Mouse (Mus musculus): Measurements from ENCODE around the gene Pdrg1. TPM values are rescaled to one million over a fixed set of nuclear protein-coding genes. Genes with fewer than 3 reads are reported as not detected.
A peak's percentile ranks its signal among the peaks of the same experiment; 100 is the strongest.

Pdrg1 gene
- polyA plus RNA-seq, 1 experiment from 2014 or later = 206 TPM

DNA sequence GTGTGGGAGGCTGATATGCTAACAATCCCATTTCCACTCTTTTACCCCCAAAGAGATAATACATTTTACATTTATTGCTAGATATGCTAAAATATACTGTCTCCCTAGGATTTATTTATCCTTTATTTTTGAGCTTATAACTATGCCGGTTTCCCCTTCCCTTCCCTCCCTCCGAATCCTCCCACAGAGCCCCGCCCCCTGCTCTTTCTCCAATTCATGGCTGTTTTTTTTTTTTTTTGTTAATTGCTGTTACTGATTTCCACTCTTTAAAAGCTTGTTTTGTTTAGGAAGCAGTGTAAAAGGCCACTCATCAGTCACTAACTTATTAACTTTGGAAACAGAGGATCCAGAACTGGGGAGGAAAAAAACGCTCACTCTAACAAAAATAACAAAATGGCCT is 18.2 kb downstream of the Pdrg1 start:
- Histone ChIP-seq H3K4me2 (no peak overlapping the region), H3K27ac (replicated peaks) (no peak overlapping the region), H3K4me1 (replicated peaks) (no peaks in the 10 kb centered on the region), H3K36me3 (no peaks in the 10 kb centered on the region), H3K27me3 (no peaks in the 10 kb centered on the region), H3K9me3 (no peaks in the 10 kb centered on the region), H3K4me3 (no peak overlapping the region), H3K9ac (no peak overlapping the region)
- no peak for ATAC-seq (ENCODE audit: low read depth)
- 62% methylated on average over 4 of the region's 4 CpGs for WGBS

- H3K4me2 ChIP-seq = no peak overlapping the region
- H3K4me3 ChIP-seq = no peak overlapping the region
- WGBS = 87% methylated on average over 9 of the region's 9 CpGs
- H3K27me3 ChIP-seq = no peaks in the 10 kb centered on the region
- no peak overlapping the region for H3K9ac ChIP-seq
- no peaks in the 10 kb centered on the region for H3K4me1 ChIP-seq (replicated peaks)
- H3K9me3 ChIP-seq = no peaks in the 10 kb centered on the region
- H3K27ac ChIP-seq (replicated peaks) = no peak overlapping the region
- ATAC-seq (ENCODE audit: low read depth) = no peak
- H3K36me3 ChIP-seq = no peaks in the 10 kb centered on the region
These were observed 23.7 kb downstream of the Pdrg1 start for GRCm38 (mm10) chr2:152991529-152991928.

- peak; percentile 71; the same call in 1 of the 2 replicates for ATAC-seq (ENCODE audit: low read depth)
- no peak overlapping the region for H3K27ac ChIP-seq (replicated peaks)
- no peaks in the 10 kb centered on the region for H3K9me3 ChIP-seq
- H3K27me3 ChIP-seq = no peaks in the 10 kb centered on the region
- no peak overlapping the region for H3K9ac ChIP-seq
- H3K4me3 ChIP-seq = no peak overlapping the region
- H3K4me1 ChIP-seq (replicated peaks) = 0 out of 2 replicates have a peak, but pooled peaks cover 5% of the 10 kb centered on the region
- no peak overlapping the region for H3K4me2 ChIP-seq
- H3K36me3 ChIP-seq = no peaks in the 10 kb centered on the region
- WGBS = 19% methylated on average over 1 of the region's 1 CpGs
These were observed 29.6 kb downstream of the Pdrg1 start for GRCm38 (mm10) chr2:152985582-152985981.

DNA sequence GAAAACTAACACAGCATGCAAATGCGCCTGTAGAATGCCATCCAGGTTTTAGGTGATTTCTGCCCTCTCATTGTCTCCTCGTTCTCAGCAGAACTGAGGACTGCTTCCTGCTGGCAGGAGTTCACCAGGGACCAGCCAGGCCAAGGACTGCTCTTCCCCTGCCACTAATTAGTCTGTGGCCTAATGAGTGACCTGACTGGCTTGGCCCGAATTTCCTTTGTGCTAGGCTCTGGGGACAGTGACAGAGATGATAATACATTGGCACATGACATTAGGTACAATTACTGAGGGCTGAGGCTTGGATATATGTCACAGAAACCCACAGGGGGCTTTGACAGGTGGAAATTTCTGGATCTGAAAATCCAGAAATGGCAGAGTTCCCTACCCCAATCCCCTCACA is 38.2 kb downstream of the Pdrg1 start:
- Histone ChIP-seq H3K27me3 (no peaks in the 10 kb centered on the region), H3K9ac (no peak overlapping the region), H3K27ac (replicated peaks) (no peak overlapping the region), H3K4me2 (no peak overlapping the region), H3K9me3 (no peaks in the 10 kb centered on the region), H3K36me3 (no peaks in the 10 kb centered on the region), H3K4me3 (no peak overlapping the region), H3K4me1 (replicated peaks) (no peaks in the 10 kb centered on the region)
- WGBS = 44% methylated on average over 3 of the region's 3 CpGs
- no peak for ATAC-seq (ENCODE audit: low read depth)

DNA sequence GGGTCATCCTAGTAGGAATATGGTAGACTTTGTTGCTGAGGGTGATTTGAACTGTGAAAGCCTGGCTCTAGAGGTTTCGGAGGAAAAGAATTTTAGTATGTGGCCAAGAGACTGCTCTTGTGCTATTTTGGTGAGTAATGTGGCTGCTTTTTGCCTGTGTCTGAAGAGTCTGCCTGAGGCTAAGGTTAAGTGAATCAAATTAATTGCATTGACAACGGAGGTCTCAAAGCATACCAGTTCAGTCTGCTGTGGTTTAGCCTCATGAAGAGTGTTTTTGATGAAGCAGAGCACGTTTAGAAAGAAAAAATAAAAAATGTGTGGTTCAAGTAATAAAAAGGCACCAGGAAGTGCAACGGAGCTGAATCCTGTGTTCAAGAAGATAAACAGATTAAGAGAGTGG is 49.7 kb downstream of the Pdrg1 start:
- Histone ChIP-seq H3K36me3 (no peaks in the 10 kb centered on the region), H3K27me3 (no peaks in the 10 kb centered on the region; the same call in 1 of the 2 replicates), H3K9me3 (no peaks in the 10 kb centered on the region), H3K27ac (replicated peaks) (no peak overlapping the region), H3K4me3 (no peak overlapping the region), H3K9ac (no peak overlapping the region), H3K4me1 (replicated peaks) (no peaks in the 10 kb centered on the region; the same call in 1 of the 2 replicates), H3K4me2 (no peak overlapping the region)
- 70% methylated on average over 4 of the region's 4 CpGs for WGBS
- ATAC-seq (ENCODE audit: low read depth) = no peak

DNA sequence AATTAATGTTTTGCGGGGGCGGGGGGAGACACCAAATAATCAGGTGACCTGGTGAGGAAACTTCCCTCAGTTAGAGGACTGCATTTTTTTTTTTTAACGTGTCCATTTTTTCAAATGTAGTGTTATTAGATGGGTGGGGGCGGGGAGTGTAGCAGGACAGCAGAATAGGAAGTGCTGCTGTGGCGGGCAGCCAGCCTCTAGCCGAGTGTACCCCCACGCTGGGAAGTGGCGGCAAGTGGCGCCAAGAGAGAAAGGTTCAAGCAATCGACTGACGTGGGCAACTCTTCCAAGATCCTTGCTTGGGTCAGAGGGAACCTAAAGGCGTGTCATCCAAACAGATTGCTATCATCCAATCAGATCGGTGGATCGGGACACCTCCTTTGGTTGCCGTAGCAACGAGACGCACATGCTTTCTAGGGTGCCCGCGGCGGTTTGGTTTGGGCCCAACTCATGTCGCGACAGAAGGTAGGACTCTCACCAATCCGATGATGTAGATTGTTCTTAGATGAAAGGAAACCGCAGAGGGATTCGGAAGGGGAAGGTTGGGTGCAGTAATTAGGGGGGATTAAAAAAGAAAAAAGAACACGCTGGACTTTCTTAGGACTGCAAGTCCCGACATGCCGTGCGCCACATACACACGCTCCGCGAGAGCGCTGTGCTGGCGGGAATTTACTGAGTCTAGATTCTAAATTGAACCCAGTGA is 53.0 kb downstream of the Pdrg1 start, which contains the start of gene Ttll9:
Gene Ttll9 (plus strand): TSS at position 395 of the 703 bp plus-strand sequence.
- WGBS = 2% methylated on average over 34 of the region's 34 CpGs
- Histone ChIP-seq H3K36me3 (no peaks in the 10 kb centered on the region), H3K27ac (replicated peaks) (no peak within 1 kb of the TSS), H3K4me1 (replicated peaks) (no peaks in the 10 kb centered on the region; the same call in 1 of the 2 replicates), H3K9me3 (no peaks in the 10 kb centered on the region), H3K4me3 (peak within 1 kb of the TSS; percentile 47), H3K27me3 (peaks cover 5% of the 10 kb centered on the region; the same call in 1 of the 2 replicates), H3K4me2 (peak within 1 kb of the TSS; percentile 62), H3K9ac (peak within 1 kb of the TSS; percentile 66)
- ATAC-seq (ENCODE audit: low read depth) = peak; percentile 95

Other genes starting within 250 kb of the Pdrg1 start
- 151 and 153 TPM in 2 replicates for gene Bcl2l1, start 183.7 kb downstream of the Pdrg1 start, polyA plus RNA-seq (2015; fragmentation: Nextera tagmentation; extraction: Ambion mirVana)
- 15.1 and 21.3 TPM in 2 replicates for gene Tpx2, start 167.5 kb downstream of the Pdrg1 start, polyA plus RNA-seq (2015; fragmentation: Nextera tagmentation; extraction: Ambion mirVana)
- not detected in 2 replicates for gene Mylk2, start 104.1 kb downstream of the Pdrg1 start, polyA plus RNA-seq (2015; fragmentation: Nextera tagmentation; extraction: Ambion mirVana)
- gene Foxs1, start 82.2 kb downstream of the Pdrg1 start, polyA plus RNA-seq (2015; fragmentation: Nextera tagmentation; extraction: Ambion mirVana) = 3.5 and 3.6 TPM in 2 replicates
- gene Dusp15, start 63.7 kb downstream of the Pdrg1 start, polyA plus RNA-seq (2015; fragmentation: Nextera tagmentation; extraction: Ambion mirVana) = 7.8 and 9.9 TPM in 2 replicates
- gene Ttll9, start 52.9 kb downstream of the Pdrg1 start, polyA plus RNA-seq (2015; fragmentation: Nextera tagmentation; extraction: Ambion mirVana) = 4.3 and 4.9 TPM in 2 replicates
- gene Xkr7, start 16.4 kb upstream of the Pdrg1 start, polyA plus RNA-seq (2015; fragmentation: Nextera tagmentation; extraction: Ambion mirVana) = 1.5 and 2.3 TPM in 2 replicates
- 2.4 and 3.4 TPM in 2 replicates for gene Ccm2l, start 50.5 kb upstream of the Pdrg1 start, polyA plus RNA-seq (2015; fragmentation: Nextera tagmentation; extraction: Ambion mirVana)
- gene Hck, start 93.0 kb upstream of the Pdrg1 start, polyA plus RNA-seq (2015; fragmentation: Nextera tagmentation; extraction: Ambion mirVana) = 2.3 and 3.1 TPM in 2 replicates
- gene Tm9sf4, start 145.9 kb upstream of the Pdrg1 start, polyA plus RNA-seq (2015; fragmentation: Nextera tagmentation; extraction: Ambion mirVana) = 69.7 and 81.7 TPM in 2 replicates
- 20.8 and 21.1 TPM in 2 replicates for gene Tspyl3, start 210.0 kb upstream of the Pdrg1 start, polyA plus RNA-seq (2015; fragmentation: Nextera tagmentation; extraction: Ambion mirVana)
- 7.1 and 8.3 TPM in 2 replicates for gene Plagl2, start 226.0 kb upstream of the Pdrg1 start, polyA plus RNA-seq (2015; fragmentation: Nextera tagmentation; extraction: Ambion mirVana)
- gene Pofut1, start 226.1 kb upstream of the Pdrg1 start, polyA plus RNA-seq (2015; fragmentation: Nextera tagmentation; extraction: Ambion mirVana) = 4.9 and 5.5 TPM in 2 replicates